Mouse (Mus musculus): ENCODE results near the gene Sf1. TPM values are rescaled to one million over a fixed set of nuclear protein-coding genes. Genes with fewer than 3 reads are reported as not detected.

The Sf1 gene
- polyA plus RNA-seq (2015; fragmentation: Illumina TruSeq; extraction: RNeasy Lipid Tissue Mini Kit (QIAGEN cat#74804); ENCODE audit: low read depth, low replicate concordance) = 147 TPM

GRCm38 (mm10) chr19:6363411-6364240 lies at the start of gene Sf1:
Sf1 (plus strand) TSS chr19:6363690.

GRCm38 (mm10) chr19:6334673-6335457 lies 28.6 kb upstream of the Sf1 start, which contains the start of gene Men1:
Men1 (plus strand) TSS chr19:6334979.

GRCm38 (mm10) chr19:6340524-6341452 lies 22.7 kb upstream of the Sf1 start, which contains the start of gene Map4k2:
Map4k2 (plus strand) TSS chr19:6341135.

GRCm38 (mm10) chr19:6384128-6384527 lies 20.6 kb downstream of the Sf1 start, which contains the start of gene Pygm:
Pygm (plus strand) TSS chr19:6384399.

GRCm38 (mm10) chr19:6399285-6400095 lies 36.0 kb downstream of the Sf1 start, which contains the start of gene Rasgrp2:
Rasgrp2 (plus strand) TSS chr19:6399340.

GRCm38 (mm10) chr19:6418233-6418879 lies 54.9 kb downstream of the Sf1 start, which contains the start of gene Nrxn2:
Nrxn2 (plus strand) TSS chr19:6418731.

Other genes with a start within 250 kb of the Sf1 start
- gene Sac3d1, start 245.0 kb upstream of the Sf1 start, polyA plus RNA-seq (2015; fragmentation: Illumina TruSeq; extraction: RNeasy Lipid Tissue Mini Kit (QIAGEN cat#74804); ENCODE audit: low read depth, low replicate concordance) = 16.8 TPM
- 39.0 TPM for gene Snx15, start 235.4 kb upstream of the Sf1 start, polyA plus RNA-seq (2015; fragmentation: Illumina TruSeq; extraction: RNeasy Lipid Tissue Mini Kit (QIAGEN cat#74804); ENCODE audit: low read depth, low replicate concordance)
- gene Batf2, start 222.7 kb upstream of the Sf1 start, polyA plus RNA-seq (2015; fragmentation: Illumina TruSeq; extraction: RNeasy Lipid Tissue Mini Kit (QIAGEN cat#74804); ENCODE audit: low read depth, low replicate concordance) = not detected
- gene Arl2, start 222.1 kb upstream of the Sf1 start, polyA plus RNA-seq (2015; fragmentation: Illumina TruSeq; extraction: RNeasy Lipid Tissue Mini Kit (QIAGEN cat#74804); ENCODE audit: low read depth, low replicate concordance) = 91.3 TPM
- not detected for gene Majin, start 179.3 kb upstream of the Sf1 start, polyA plus RNA-seq (2015; fragmentation: Illumina TruSeq; extraction: RNeasy Lipid Tissue Mini Kit (QIAGEN cat#74804); ENCODE audit: low read depth, low replicate concordance)
- not detected for gene Gpha2, start 137.3 kb upstream of the Sf1 start, polyA plus RNA-seq (2015; fragmentation: Illumina TruSeq; extraction: RNeasy Lipid Tissue Mini Kit (QIAGEN cat#74804); ENCODE audit: low read depth, low replicate concordance)
- gene Ppp2r5b, start 127.8 kb upstream of the Sf1 start, polyA plus RNA-seq (2015; fragmentation: Illumina TruSeq; extraction: RNeasy Lipid Tissue Mini Kit (QIAGEN cat#74804); ENCODE audit: low read depth, low replicate concordance) = 120 TPM
- gene Atg2a, start 122.0 kb upstream of the Sf1 start, polyA plus RNA-seq (2015; fragmentation: Illumina TruSeq; extraction: RNeasy Lipid Tissue Mini Kit (QIAGEN cat#74804); ENCODE audit: low read depth, low replicate concordance) = 18.9 TPM
- 27.8 TPM for gene Ehd1, start 87.0 kb upstream of the Sf1 start, polyA plus RNA-seq (2015; fragmentation: Illumina TruSeq; extraction: RNeasy Lipid Tissue Mini Kit (QIAGEN cat#74804); ENCODE audit: low read depth, low replicate concordance)
- 2.4 TPM for gene Cdc42bpg, start 57.2 kb upstream of the Sf1 start, polyA plus RNA-seq (2015; fragmentation: Illumina TruSeq; extraction: RNeasy Lipid Tissue Mini Kit (QIAGEN cat#74804); ENCODE audit: low read depth, low replicate concordance)
- gene Men1, start 28.7 kb upstream of the Sf1 start, polyA plus RNA-seq (2015; fragmentation: Illumina TruSeq; extraction: RNeasy Lipid Tissue Mini Kit (QIAGEN cat#74804); ENCODE audit: low read depth, low replicate concordance) = 44.9 TPM
- 71.5 TPM for gene Map4k2, start 22.6 kb upstream of the Sf1 start, polyA plus RNA-seq (2015; fragmentation: Illumina TruSeq; extraction: RNeasy Lipid Tissue Mini Kit (QIAGEN cat#74804); ENCODE audit: low read depth, low replicate concordance)
- 41.5 TPM for gene Pygm, start 20.7 kb downstream of the Sf1 start, polyA plus RNA-seq (2015; fragmentation: Illumina TruSeq; extraction: RNeasy Lipid Tissue Mini Kit (QIAGEN cat#74804); ENCODE audit: low read depth, low replicate concordance)
- gene Rasgrp2, start 35.6 kb downstream of the Sf1 start, polyA plus RNA-seq (2015; fragmentation: Illumina TruSeq; extraction: RNeasy Lipid Tissue Mini Kit (QIAGEN cat#74804); ENCODE audit: low read depth, low replicate concordance) = 93.5 TPM
- gene Nrxn2, start 55.0 kb downstream of the Sf1 start, polyA plus RNA-seq (2015; fragmentation: Illumina TruSeq; extraction: RNeasy Lipid Tissue Mini Kit (QIAGEN cat#74804); ENCODE audit: low read depth, low replicate concordance) = 190 TPM
- 1.0 TPM for gene Slc22a12, start 179.3 kb downstream of the Sf1 start, polyA plus RNA-seq (2015; fragmentation: Illumina TruSeq; extraction: RNeasy Lipid Tissue Mini Kit (QIAGEN cat#74804); ENCODE audit: low read depth, low replicate concordance)